Mouse (Mus musculus) intestine, postnatal 0 days (tissue): Measurements from ENCODE around the gene Pnpla1. TPM values are rescaled to one million over a fixed set of nuclear protein-coding genes. Genes with fewer than 3 reads are reported as not detected.

Experiments
- ATAC-seq: fragments of 200-750 bp; cut with Nextera tagmentation; 2 replicates; pipeline ENCODE4 v1.8.0; 2017; ENCODE audit warnings: mild to moderate bottlenecking, moderate TSS enrichment, moderate library complexity
- H3K27ac ChIP-seq: fragments of 300-500 bp; sonication (generic); 2 replicates; pipeline ENCODE4 v1.5.1; 2014; ENCODE audit warnings: mild to moderate bottlenecking, low read depth, low read length, moderate library complexity
- H3K27me3 ChIP-seq: fragments of 300-500 bp; sonication (generic); replicated peaks from 2 replicates; pipeline ENCODE4 v1.6.1; 2014; ENCODE audit warnings: low read length, mixed read lengths; ENCODE audit not compliant: control insufficient read depth, insufficient read depth
- H3K36me3 ChIP-seq: fragments of 300-500 bp; sonication (generic); 2 replicates; pipeline ENCODE4 v1.6.1; 2014; ENCODE audit warnings: mild to moderate bottlenecking, moderate library complexity; ENCODE audit not compliant: control insufficient read depth, insufficient read depth
- H3K4me1 ChIP-seq: fragments of 300-500 bp; sonication (generic); replicated peaks from 2 replicates; pipeline ENCODE4 v1.6.1; 2014; ENCODE audit warnings: antibody characterized with exemption, low read length, mixed read lengths; ENCODE audit not compliant: control insufficient read depth, insufficient read depth
- H3K4me2 ChIP-seq: fragments of 300-500 bp; sonication (generic); replicated peaks from 2 replicates; pipeline ENCODE4 v1.6.1; 2014; ENCODE audit warnings: low read depth, mild to moderate bottlenecking, moderate library complexity
- H3K4me3 ChIP-seq: fragments of 300-500 bp; sonication (generic); 2 replicates; pipeline ENCODE4 v1.5.1; 2014; ENCODE audit warnings: low read depth, low read length
- H3K9ac ChIP-seq: fragments of 300-500 bp; sonication (generic); 2 replicates; pipeline ENCODE4 v1.6.1; 2014; ENCODE audit warnings: mild to moderate bottlenecking, low read depth, low read length
- H3K9me3 ChIP-seq: fragments of 300-500 bp; sonication (generic); 2 replicates; pipeline ENCODE4 v1.6.1; 2016; ENCODE audit warnings: mixed run types; ENCODE audit not compliant: control insufficient read depth
- CTCF ChIP-seq: sonication (generic); IDR thresholded peaks from 2 replicates; pipeline ENCODE4 v1.5.1; 2016; ENCODE audit warnings: low read depth, mild to moderate bottlenecking, control low read depth, antibody characterized with exemption, moderate library complexity
- WGBS: fragments of 180-500 bp; shearing (Covaris S2); extraction: QIAGEN DNeasy Blood & Tissue Kit; methylation state at CpG from one replicate; pipeline ENCODE4 v1.1.7; 2014; 5-methylcytosine and 5-hydroxymethylcytosine counted together
- polyA plus RNA-seq: library from polyadenylated mRNA; unstranded; fragments of >200 nt; fragmentation: Nextera tagmentation; extraction: Ambion mirVana; gene quantifications from 2 replicates; pipeline ENCODE4 v1.2.1, GENCODE M21; 2015

Gene Pnpla1
- polyA plus RNA-seq, 1 experiment from 2014 or later, result 0.12 TPM

DNA sequence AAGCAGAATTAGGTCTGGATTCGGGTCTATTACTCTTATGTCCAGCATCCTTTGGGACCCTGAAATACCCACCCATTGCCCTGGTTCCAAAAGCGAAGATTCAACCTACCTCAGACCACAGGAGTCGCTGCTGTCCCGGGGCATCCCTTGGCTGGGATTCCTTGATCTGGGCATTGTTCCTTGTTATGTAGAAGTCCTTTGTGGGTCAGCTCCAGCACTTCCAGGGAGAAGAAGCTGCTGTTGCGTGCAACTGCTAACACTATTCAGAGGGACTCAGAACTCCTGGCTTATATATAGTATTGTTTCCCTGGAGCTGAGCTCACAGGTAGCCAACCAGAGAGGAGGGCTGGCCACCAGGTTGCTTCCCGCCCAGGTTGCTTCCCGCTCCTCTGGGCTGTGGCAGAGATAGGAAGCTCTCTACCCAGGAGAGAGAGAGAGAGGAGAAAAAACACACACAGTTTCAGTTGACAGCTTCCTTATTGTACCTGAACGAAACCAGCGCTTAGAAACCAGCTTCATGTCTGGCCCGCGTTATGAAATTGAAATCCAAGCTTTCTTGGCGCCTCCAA is 56.9 kb downstream of the Pnpla1 start, which contains the start of gene 4930539E08Rik:
Gene 4930539E08Rik, minus strand, starts transcription at position 265 of the 569 bp plus-strand sequence.
- ATAC-seq, result peak; percentile 80
- no peaks in the 10 kb centered on the region for H3K27me3 ChIP-seq
- H3K4me2 ChIP-seq, result peak within 1 kb of the TSS; percentile 58
- peak within 1 kb of the TSS; percentile 26; the same call in 1 of the 2 replicates for H3K9ac ChIP-seq
- H3K27ac ChIP-seq, result peak within 1 kb of the TSS; percentile 76
- H3K4me3 ChIP-seq, result peak within 1 kb of the TSS; percentile 32
- H3K9me3 ChIP-seq, result no peaks in the 10 kb centered on the region
- no peaks in the 10 kb centered on the region for H3K36me3 ChIP-seq
- 38% methylated on average over 12 of the region's 12 CpGs for WGBS
- no peak for TF ChIP-seq CTCF
- no peaks in the 10 kb centered on the region for H3K4me1 ChIP-seq

DNA sequence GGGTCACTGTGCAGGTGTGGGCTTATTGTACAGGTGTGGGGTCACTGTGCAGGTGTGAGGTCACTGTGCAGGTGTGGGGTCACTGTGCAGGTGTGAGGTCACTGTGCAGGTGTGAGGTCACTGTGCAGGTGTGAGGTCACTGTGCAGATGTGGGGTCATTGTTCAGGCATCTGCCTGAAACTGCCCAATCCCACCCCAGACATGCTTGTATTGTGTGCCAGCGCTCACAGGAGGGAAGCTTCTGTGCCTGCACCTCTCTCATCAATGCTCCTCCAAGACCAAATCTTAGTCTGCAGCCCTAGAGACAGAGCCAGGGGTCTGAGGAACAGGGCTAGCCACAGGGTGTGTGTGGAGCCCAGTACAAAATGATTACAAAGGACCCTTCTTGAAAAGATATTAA is 58.3 kb downstream of the Pnpla1 start:
- no peak for TF ChIP-seq CTCF
- WGBS, result 88% methylated on average over 1 of the region's 1 CpGs

DNA sequence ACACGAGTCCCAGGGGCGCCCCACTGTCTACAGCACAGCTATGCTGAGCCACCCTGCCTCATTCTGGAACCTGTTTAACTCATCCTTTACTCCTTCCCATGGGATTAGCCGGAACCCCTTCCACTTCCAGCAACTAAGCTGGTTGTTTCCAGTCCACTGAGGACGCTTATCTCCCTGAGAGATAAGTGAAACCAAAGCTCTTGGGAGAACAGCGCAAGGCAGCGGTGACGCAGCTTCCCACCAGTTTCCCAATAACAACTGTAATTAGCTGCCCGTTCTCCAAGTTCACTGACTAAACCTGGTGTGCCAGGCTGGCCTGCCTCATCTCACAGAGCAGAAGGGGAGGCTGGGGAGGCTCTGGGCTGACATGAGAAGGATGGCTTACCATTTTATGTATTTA is 62.9 kb downstream of the Pnpla1 start:
- TF ChIP-seq CTCF, result no peak
- peak; percentile 61 for ATAC-seq
- Histone ChIP-seq H3K9me3 (no peaks in the 10 kb centered on the region), H3K36me3 (no peaks in the 10 kb centered on the region), H3K4me3 (no peak overlapping the region), H3K9ac (no peak overlapping the region), H3K4me1 (0 out of 2 replicates have a peak, but pooled peaks cover 6% of the 10 kb centered on the region), H3K4me2 (peak overlapping the region; percentile 33; the same call in 1 of the 2 replicates), H3K27me3 (no peaks in the 10 kb centered on the region), H3K27ac (no peak overlapping the region)
- 45% methylated on average over 8 of the region's 8 CpGs for WGBS

More for the DNA sequence above, 58.3 kb downstream of the Pnpla1 start:
- no peak overlapping the region for H3K4me2 ChIP-seq
- H3K9ac ChIP-seq, result no peak overlapping the region
- H3K36me3 ChIP-seq, result no peaks in the 10 kb centered on the region
- 0 out of 2 replicates have a peak, but pooled peaks cover 3% of the 10 kb centered on the region for H3K4me1 ChIP-seq
- no peak for ATAC-seq
- no peak overlapping the region for H3K27ac ChIP-seq
- H3K27me3 ChIP-seq, result no peaks in the 10 kb centered on the region
- no peaks in the 10 kb centered on the region for H3K9me3 ChIP-seq
- H3K4me3 ChIP-seq, result no peak overlapping the region

DNA sequence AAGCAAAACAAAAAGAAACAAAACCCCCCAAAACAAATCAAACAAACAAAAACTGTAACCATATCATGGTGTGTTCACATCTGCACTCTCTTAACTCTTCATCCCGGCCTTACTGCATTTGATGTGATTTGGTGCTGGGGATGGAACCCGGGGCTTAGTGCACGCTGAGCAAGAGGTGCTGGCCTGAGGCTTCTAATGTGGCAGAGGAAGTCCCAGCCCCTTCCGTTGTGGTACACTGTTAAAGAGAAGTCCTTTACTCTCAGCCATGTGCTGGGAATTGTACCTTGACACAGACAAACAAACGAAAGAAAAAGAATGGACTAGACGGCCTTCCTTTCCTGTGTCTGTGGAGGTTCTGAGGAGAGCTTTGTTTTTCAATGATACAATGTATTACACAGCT is 63.9 kb downstream of the Pnpla1 start:
- Histone ChIP-seq H3K4me2 (no peak overlapping the region), H3K4me3 (no peak overlapping the region), H3K27ac (no peak overlapping the region), H3K36me3 (no peaks in the 10 kb centered on the region), H3K27me3 (no peaks in the 10 kb centered on the region), H3K9ac (no peak overlapping the region), H3K4me1 (peaks cover 6% of the 10 kb centered on the region; the same call in 1 of the 2 replicates), H3K9me3 (no peaks in the 10 kb centered on the region)
- no peak for ATAC-seq
- WGBS, result 68% methylated on average over 6 of the region's 6 CpGs
- TF ChIP-seq CTCF, result no peak

DNA sequence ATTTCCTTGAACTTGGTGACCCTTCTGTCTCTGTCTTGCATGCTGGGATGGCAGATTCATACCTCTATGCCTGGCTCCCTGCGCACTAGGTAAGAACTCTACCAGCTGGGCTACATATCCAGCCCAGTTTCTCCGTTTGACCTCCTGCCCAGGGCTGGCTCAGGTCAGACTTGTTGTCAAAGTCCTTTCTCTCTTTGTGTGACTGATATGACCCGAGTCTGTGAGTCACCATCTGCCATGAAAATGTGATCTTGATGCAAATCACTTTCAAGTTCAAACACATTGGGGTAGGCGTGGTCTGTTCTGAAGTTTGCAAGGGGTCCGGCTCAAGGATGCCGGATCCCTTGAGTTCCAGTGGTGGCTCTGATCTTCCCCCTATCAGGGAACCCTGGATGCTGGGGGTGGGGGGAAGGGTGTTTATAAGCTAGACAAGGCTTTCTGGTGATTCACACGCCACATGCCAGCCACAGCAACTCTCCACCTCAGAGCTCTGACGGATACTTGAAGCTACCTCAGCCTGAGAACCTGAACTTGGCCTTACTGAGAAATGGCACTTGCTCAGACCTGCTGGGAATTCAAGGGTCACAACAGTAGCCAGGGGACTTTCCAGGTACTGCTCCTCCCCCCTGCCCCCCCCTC is 66.9 kb downstream of the Pnpla1 start:
- Histone ChIP-seq H3K27me3 (no peaks in the 10 kb centered on the region), H3K4me2 (no peak overlapping the region), H3K9me3 (no peaks in the 10 kb centered on the region), H3K36me3 (no peaks in the 10 kb centered on the region), H3K27ac (no peak overlapping the region), H3K9ac (no peak overlapping the region), H3K4me1 (peaks cover 6% of the 10 kb centered on the region; the same call in 1 of the 2 replicates), H3K4me3 (no peak overlapping the region)
- TF ChIP-seq CTCF, result no peak
- whole genome bisulfite sequencing, result 82% methylated on average over 8 of the region's 8 CpGs
- 0 out of 2 replicates have a peak, but pooled peaks have one; percentile 22 for ATAC-seq

DNA sequence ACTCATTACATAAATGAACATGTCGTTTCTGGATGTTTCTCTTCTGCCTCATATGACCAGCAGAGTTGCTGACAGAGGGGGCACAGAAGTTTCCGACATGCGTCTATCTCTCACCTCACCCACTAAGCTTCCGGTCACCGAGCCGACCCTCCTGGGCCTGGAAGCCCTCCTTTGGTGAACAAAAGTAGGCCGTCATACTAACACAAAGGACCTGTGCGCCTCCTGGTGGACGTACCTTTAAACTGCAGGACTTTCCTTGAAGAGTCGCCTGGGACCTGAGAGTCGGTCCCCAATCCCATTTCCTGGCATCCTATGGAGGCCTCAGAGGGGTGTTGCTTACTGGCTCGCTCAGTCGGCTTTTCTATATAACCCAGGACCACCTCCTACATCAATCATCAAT is 68.2 kb downstream of the Pnpla1 start:
- ATAC-seq, result no peak
- Histone ChIP-seq H3K27ac (no peak overlapping the region; the same call in 1 of the 2 replicates), H3K4me2 (no peak overlapping the region), H3K4me3 (no peak overlapping the region), H3K9me3 (no peaks in the 10 kb centered on the region), H3K9ac (no peak overlapping the region), H3K4me1 (peaks cover 3% of the 10 kb centered on the region; the same call in 1 of the 2 replicates), H3K36me3 (no peaks in the 10 kb centered on the region), H3K27me3 (no peaks in the 10 kb centered on the region)
- TF ChIP-seq CTCF, result peak; percentile 95
- WGBS, result 25% methylated on average over 13 of the region's 13 CpGs
